Mouse (Mus musculus) erythroblast, adult 5-6 weeks (primary cell): ENCODE data around the gene Xylb. TPM values are rescaled to one million over a fixed set of nuclear protein-coding genes. Genes with fewer than 3 reads are reported as not detected.

Source experiments
- ATAC-seq: replicated peaks from 2 replicates; pipeline ENCODE4 v1.8.0; 2016; ENCODE audit warnings: moderate number of reproducible peaks, mild to moderate bottlenecking, moderate TSS enrichment, inconsistent platforms; ENCODE audit not compliant: poor library complexity, low FRiP score, severe bottlenecking
- total RNA-seq, 2 experiments: library from RNA; stranded (forward) in 1 of 2; stranded (reverse) in 1 of 2; fragments of 150-400 nt in 1 of 2; fragments of 200-764, 138-1000 nt in 1 of 2; gene quantifications; 2 replicates each; pipeline versions ENCODE4 v1.2.3 to v1.2.4; 2015 to 2017; ENCODE audit warnings: low replicate concordance in 2 of 2

Gene Xylb
- total RNA-seq, 2 experiments from 2014 or later: 0.19 TPM; not detected in 1

DNA sequence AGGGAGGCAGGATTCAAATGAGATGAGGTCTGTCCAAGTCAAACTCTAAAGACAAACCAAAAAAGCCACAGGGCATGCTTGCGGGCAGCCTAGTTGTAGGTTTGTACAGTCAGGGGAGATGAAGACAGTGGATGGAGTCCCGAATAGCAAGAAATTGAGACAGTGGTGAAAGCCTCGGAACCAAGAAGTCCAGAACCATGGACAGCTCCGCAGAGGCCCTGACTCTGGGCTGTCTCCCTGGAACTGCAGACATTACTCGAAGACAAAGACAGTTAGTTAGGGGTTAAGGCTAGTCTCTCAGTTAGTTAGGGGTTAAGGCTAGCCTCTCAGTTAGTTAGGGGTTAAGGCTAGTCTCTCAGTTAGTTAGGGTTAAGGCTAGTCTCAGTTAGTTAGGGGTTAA lies 31.8 kb downstream of the Xylb start:
- ATAC-seq: no peak

DNA sequence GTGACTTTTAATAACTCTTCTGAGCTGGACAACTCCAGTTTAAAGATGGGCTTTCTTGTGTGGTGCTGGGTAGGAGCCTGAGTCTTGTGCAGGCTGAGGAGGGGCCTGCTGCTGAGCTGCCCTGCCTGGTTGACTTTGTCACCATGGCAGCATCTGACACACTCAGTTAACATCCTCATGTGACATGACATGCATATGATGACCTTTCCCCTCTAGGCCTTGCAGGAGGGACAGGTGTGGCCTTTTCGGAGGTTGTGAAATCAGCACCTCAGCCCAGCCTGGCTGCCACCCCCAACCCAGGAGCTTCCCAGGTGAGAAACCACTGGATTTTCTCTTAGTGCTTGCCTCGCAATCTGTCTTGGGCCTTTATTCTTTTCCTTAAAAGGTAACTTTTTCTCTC lies 33.0 kb downstream of the Xylb start:
- no peak for ATAC-seq

DNA sequence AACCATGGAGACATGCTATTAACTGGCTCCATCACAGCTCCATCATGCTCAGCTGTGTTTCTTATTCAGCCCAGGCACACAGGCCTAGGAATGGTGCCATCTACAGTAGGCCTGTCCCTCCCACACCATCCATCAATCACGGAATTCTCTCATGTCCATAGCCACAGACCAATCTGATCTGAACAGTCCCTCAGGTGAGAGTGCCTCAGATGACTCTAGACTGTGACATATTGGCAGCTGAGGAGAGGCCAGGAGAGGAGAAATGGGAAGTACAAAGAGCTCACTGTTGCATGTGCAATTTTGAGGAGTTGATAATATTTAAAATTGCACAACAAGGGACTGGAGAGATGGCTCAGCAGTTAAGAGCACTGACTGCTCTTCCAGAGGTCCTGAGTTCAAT lies 37.6 kb downstream of the Xylb start:
- ATAC-seq: no peak

DNA sequence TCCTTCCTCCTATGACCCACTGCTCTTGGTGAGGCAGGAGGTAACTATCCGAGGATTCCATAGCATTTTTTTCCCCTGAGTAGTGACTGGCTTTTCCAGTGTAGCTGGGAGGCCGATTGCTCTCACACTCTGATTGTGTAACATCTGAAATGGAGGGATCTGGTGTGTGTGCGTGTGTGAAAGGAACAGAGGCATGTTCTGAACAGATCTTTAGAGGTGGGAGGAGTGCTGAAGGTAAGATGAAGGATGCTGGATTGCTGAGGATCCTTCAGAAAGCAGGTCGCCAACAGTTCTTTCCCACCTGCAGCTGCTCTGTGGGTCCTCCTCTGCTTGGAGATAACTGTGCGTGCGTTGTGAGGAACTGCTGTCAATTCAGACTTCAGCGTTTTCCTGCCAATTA lies 44.2 kb downstream of the Xylb start:
- no peak for ATAC-seq

DNA sequence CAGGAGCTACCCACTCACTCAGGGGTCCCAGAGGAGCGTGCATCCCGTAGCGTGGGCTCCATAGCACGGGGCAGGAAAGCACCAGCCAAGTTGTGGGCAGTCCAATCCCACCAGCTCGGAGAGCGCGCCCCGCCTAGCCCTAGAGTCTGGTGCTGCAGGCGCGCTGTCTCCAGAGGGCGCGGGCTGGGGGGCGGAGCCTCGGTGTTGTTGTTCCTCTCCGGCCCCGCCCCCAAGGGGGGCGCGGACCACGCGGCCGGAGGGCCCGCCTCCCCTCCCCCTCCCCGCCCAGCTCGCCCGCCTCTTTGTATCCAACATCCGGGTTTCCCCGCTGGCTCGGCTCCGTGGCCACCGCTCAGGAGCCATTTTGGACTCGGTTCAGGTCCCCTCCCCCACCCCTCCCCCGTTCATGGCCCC lies 44.6 kb downstream of the Xylb start, which contains the start of gene Acvr2b:
Gene Acvr2b, plus strand, starts transcription at position 318 of the 414 bp plus-strand sequence.
- ATAC-seq: no peak

DNA sequence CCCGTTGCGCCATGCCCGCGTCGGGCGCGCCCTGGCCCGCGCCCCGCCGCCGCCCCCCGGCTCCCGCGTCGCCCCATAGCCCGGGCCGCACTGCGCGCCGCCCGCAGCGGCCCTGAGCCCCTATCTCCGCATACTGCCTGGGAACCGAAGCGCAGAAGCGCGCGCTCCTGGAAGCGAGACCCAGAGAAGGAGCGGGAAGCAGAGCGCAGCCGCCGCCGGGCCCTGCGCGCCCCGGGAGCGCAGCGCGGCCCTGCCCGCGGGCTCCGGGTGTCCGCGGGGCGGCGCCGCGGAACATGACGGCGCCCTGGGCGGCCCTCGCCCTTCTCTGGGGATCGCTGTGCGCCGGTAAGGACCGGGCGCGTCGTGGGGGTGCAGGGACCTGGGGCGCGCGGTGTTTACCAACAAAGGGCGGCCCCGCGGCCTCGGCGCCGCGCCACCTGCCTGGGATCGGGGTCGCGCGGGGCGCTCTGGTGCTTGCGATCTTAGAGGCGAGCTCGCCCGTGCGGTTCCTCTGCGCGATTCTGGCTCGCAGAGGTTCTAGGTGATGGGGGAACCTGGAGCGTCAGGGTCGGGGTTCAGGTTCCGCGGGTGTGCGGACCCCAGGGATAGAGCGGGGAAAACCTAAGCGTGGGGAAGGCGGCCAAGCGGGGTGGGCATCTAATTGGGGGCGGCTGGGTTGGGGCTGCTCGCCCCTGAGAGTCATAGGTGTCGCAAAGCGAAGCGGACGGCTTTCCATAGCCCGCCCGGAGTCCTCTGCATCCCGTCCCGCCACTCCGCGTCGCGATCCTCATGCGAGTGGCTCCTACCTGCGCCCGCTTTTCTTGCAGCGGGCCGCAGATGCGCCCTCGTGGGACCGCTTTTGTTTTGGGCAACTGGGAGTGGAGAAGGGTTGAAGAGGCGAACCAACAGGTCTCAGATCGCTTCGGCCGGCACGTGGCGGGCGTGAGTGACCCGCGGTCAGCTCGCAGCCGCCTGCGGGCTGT lies 45.4 kb downstream of the Xylb start:
- no peak for ATAC-seq

DNA sequence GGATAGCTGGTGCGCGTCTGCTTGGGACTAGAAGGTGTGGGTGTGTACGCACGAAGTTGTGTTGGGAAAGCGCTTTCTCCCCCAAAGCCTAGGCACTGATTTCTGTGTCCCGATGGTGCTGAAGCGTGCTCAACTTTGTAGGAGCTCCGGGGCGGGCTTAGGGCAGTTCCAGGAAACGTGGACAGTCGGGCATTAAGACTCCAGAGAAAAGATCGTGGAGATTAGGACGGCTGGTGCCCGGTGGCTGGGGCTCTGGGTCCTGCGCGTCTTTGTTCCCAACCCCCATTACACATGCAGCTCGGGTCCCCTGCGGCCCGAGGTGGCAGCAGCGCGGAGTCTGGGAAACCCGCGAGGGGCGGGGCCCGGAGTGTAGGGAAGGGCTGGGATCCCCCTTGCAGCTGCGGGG lies 46.1 kb downstream of the Xylb start:
- ATAC-seq: no peak

DNA sequence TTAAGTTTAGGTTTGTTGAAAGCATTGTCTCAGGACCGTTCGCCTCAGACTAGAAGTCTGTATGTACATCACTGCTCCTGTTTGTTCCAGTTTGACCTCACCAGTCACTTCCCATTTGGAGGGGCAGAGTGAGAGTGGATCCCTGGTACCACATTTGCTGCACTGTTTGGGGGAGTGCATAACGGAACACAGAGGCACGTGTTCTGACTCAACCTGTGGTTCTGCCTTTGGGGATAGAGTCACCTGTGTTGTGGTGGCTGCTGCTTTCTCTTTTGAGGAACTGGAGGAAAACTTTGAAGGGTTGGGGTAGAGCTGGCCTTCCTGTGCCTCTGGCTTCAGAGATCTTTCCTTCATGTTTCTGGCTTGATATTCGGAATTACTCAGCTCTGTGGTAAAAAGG lies 46.9 kb downstream of the Xylb start:
- ATAC-seq: no peak

DNA sequence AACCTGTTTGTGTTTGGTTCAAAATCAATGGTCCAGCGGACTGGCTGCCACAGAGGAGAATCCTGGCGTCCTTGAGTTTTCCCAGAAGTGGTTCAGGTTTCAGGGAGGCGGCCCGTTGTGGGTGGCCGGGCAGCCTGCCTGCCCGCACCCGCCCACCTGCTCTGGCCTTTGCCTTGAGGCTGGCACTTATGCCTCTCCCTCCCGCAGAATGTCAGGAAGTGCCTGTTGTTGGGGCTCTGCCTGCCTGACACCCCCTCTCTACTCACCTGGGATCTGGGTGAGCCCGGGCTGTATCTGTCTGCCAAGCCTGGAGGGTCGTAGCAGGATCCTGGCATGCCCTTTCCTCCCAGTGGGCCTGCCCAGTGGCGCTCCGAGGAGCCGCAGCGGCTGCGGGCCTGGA lies 50.7 kb downstream of the Xylb start:
- ATAC-seq: no peak

DNA sequence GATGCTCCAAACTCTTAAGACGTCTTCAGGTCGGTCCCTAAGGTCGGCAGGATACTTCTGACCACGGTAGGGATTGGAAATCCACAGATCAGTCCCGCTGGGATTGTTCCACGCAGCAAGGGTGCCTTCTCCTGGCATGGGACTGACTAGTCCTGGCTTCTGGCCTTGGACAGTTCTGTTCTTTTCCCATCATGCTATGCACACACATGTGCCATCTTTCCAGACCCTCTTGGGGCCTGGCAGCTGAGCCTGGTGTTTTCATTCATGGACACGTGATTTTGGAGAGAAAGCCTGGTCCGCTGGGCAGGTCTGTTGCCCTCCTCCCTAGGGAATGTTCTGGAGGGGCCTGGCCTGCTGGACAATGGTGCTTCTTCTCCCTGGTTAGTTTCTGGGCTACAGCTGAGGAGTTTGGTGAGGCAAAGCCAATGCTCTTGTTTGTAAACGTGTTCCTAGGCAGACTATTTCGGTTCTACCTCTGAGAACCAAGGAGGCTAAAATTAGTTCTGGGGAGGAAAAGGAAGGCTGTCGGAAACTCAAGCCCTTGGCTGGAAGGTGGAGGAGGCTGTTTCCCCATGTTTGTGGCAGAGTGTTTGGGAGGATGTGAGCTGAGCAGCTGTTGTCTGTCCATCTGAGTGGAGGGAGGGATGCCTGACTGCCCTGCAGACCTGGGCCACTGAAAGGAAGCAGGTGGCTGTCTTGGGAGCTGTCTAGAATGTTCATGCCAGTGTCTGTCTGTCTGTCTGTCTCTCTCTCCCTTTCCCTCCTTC lies 51.9 kb downstream of the Xylb start:
- no peak for ATAC-seq

DNA sequence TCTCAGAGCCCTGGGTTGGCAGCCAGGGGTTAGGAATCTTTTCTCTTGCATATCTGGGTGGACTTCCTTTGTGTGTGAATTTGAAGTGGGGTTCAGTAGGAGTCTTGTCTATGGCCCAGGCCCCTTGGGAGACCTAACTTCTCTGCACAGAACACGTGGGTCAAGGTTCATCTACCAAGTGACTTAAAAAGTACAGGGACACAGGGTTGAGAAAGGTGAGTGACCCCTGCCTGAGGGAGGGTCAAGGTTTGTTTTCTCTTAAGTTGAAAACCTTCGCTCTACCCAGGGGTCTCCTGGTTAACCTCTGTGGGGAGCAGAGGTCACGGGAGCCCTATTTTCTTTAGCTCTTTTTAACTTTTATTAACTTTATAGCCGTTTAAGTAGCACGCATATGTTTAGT lies 52.7 kb downstream of the Xylb start:
- ATAC-seq: no peak

DNA sequence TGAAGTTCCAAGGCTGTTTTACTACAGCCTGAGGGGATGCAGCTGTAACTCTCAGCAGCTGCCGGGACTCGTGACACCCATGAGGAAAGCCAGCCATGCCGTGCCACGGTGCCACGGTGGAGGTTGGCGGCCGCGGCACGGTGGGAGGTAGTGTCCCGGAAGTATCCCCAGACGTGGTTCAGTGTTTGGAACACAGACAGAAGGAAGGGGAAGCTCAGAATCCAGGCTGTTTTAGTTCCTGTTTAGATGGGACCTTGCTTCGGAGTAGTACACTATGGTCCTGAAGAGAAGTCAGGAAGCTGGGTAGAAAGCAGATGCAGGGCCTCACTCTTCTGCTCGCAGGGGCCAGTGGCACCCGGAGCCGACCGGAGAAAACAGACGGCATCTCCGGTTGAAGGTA lies 60.8 kb downstream of the Xylb start:
- no peak for ATAC-seq

DNA sequence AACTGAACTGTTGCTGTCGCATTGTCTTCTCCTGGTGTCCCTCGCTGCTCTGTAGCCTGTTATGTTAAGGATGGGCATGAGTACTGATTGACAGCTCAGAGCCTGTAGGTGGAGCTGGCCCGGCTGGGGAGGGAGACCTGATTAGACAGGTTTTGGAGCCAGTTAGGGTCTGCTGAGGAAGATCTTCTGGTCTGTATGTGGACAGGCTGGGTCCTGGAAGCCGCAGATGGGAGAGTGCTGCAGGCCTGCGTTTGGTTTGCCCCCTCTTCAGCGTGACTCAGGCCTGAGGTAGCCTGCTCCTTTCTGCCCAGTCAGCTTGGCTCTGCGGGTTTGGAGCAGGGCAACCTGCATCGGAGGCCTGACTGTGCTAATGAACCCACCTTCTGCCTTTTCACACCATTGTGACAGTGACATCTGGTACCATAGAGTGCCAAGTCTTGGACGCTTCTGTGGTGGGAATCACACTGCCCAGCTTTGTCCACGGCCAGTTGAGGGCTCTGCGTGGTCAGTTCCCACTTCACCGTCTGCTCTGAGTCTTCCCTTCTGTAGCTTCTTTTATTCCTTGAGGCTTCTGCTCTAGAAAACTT lies 62.8 kb downstream of the Xylb start:
- ATAC-seq: no peak; the same call in 1 of the 2 replicates

DNA sequence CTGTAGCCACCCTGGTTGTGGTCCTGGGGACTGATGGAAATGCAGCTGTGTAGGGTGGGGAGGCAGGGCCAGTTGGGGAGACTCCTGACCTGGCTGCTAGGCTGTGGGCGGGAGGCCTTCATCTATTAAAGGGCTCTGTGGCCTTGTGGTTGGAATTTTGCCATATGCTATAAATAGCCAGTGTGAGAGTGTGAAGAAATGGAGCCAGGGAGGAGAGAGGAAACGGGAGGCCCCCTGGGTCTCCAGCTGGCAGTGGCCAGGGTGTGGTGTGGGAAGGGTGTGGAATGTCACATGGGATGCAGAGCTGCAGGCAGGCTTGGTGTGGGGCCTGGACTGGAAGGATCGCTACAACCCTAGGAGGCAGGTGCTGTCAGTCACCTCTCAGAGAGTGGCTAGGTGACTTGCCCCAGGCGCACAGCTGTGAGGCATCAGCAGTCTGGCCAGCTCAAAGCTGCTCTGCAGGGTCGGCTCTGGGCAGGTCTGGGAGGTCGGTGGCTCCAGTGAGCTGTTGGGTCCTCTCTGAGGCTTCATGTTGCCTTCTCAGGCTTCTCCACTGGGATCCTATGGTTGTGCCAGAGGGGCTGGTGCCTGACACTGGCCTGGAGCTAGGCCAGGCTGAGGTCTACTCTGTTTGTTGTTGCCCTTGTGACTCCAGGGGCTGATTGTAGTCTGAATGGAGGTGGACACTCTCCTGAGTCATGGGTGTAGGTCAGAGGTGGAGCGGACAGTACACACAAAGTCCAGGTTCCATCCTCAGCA lies 68.2 kb downstream of the Xylb start:
- no peak for ATAC-seq

DNA sequence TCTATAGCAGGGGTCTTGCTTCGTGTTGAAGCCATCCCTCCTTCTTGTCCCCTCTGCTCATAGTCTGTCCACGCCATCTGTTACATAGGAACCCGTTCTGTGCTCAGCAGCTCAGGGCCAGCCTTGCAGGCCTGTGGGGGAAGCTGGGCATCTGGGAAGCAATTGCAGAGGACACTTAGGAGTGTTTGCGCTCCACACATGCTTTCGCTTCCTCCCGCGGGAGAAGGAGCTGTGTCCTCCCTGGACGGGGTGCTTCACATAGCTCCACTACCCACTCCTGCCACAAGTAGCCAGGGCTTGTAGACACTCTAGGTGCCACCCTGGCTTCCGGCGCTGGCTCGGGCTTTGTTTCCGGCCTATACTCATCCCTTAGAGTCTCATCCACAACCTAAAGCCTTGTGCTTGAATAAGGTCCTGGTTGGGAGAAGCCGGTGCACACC lies 68.8 kb downstream of the Xylb start:
- no peak for ATAC-seq

DNA sequence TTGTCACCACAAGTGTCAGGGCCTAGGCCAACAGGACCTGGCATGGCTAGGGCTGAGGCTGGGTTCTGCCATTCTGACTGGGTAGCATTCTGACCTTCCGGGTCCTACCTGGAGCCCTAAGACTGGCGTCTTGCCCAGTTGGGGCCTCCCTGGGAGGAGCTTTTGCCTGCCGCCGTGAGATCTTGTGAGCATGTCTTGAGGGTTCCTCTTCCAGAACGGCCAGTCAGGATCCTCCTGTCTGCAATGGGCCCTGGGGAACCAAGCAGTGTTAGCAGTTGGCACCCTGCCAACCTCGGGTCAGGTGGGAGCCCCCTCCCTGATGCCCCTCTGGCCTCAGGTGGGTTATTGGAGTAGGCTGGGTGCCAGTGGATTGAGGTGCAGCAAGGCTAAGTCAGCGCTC lies 69.3 kb downstream of the Xylb start:
- ATAC-seq: no peak

DNA sequence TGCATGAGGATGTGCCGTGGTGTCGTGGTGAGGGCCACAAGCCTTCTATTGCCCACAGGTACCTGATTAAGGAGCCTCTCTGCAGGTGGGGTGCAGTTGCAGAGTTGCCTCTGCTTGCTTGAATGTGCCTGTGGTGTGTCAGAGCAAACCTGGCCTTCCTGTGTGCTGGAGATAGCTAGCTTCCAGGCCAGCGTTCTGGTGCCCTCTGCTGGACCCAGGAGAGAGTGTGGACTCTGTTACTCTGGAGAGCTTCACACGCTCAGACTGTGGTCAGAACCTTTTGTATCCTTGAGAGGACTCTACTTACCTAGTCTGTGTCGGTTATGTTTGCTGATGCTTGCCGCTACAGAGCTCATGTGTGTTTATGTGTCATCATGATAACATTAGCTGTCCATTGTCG lies 73.1 kb downstream of the Xylb start:
- ATAC-seq: no peak

DNA sequence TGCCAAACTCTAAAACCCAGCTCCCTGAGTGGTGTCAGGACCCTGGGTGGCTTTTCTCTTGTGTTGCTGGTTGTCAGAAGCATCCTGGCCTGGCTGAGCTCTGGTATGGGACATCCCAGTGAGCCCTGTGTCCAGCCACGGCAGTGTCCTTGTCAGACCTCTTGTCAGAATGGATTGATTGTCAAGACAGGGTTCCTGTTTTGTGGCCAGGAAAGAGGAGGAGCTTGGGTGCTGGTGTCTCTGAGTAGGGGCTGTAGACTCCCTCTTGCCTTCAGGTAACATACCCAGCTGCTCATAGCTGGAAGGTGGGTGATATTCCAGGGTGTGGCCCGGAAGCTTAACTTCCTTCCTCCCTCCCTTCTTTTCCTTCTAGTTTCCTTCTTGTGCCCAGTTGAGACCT lies 78.7 kb downstream of the Xylb start:
- no peak for ATAC-seq

DNA sequence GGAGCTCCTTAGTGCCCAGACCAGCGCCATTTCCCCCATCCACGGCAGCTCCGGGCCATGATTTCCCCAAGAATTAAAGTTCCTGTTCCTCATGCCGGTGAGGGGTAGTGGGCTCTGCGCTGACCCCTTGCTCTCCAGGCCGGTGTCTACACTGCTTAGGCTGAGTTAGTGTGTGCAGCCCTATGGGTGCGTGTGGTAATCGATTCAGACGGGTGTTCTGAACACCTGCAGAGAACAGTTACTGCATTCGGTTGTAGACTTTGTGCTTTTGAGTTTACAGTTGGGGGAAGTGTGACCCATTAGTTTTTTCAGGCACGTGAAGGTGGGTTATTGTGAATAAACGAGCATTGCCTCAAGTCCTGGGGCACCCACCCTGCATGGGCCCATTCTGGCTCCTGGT lies 80.9 kb downstream of the Xylb start:
- ATAC-seq: no peak

DNA sequence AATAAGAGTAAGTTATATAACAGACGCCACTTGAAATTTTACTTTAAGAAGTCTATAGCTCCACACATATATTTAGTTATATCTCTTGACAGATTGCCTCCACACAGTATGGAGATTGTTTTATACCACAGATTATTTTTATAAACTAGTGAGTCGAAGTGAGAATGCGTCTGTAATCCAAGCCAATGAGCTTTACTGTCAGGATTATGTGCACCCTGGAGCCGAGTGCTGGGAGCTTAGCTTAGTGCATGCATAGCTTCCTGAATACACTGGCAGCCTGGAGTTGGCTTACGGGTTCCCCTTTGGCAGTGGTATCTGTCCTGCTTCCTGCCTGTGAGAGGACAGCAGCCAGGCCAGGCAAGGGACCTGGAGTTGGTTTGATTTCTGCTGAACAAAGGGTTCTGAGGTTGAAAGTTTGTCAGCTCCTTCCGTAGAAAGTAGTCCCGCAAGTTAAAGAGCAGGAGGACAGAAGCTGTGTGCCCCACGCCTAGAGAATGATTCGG lies 81.4 kb downstream of the Xylb start:
- ATAC-seq: no peak
